Mouse (Mus musculus) lung, adult 2 months (tissue): ENCODE data around the gene Pex10.

ENCODE experiments used
- CTCF ChIP-seq: fragments of 200-500 bp; IDR thresholded peaks from 2 replicates; pipeline ENCODE4 v1.5.1; 2011; ENCODE audit warnings: mild to moderate bottlenecking, low read length, control low read depth; ENCODE audit not compliant: insufficient read depth
- POLR2A ChIP-seq: fragments of 200-500 bp; IDR thresholded peaks from 2 replicates; pipeline ENCODE4 v1.6.1; 2011; ENCODE audit warnings: low read depth, mild to moderate bottlenecking, control low read depth, low read length, borderline replicate concordance; ENCODE audit errors: extremely low read depth

DNA sequence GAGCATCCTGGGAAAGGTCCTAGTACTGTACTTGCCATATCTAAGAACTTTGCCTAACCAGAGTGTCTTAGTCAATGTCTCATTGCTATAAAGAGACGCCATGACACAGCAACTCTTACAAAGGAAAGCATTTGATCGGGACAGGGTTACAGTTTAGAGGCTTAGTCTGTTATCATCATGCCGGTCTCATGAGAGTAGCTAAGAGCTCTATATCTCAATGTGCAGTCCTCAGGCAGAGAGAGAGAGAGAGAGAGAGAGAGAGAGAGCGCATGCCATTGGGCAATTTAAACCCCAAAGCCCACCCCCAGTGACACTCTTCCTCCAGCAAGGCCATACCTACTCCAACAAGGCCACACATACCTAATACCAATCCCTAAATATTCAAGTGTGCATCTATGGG is 41.1 kb downstream of the Pex10 start:
- no peak for TF ChIP-seq POLR2A
- no peak for TF ChIP-seq CTCF
